Mouse (Mus musculus) liver, adult 2 months (tissue): ENCODE measurements at regions not wholly inside any gene's neighbourhood (a gene's known extent, or its start where the extent isn't known, plus 50 kb on each side); places are given as distances from the start of the nearest gene placed in this dataset.

Experiments used
- CTCF ChIP-seq: fragments of 200-500 bp; IDR thresholded peaks from 2 replicates; pipeline ENCODE4 v1.5.1; 2011; ENCODE audit warnings: low read depth, low read length, control low read depth
- POLR2A ChIP-seq: fragments of 200-500 bp; IDR thresholded peaks from 2 replicates; pipeline ENCODE4 v1.6.1; 2011; ENCODE audit warnings: low read length, control low read depth; ENCODE audit not compliant: insufficient read depth; ENCODE audit errors: extremely low read depth

- TF ChIP-seq POLR2A (no peak), CTCF (no peak)
These were observed 65.5 kb upstream of the H2afz start for GRCm38 (mm10) chr3:137798769-137799168.
